Mouse (Mus musculus): ENCODE results near the gene Gm9964. TPM values are rescaled to one million over a fixed set of nuclear protein-coding genes. Genes with fewer than 3 reads are reported as not detected.
A peak's percentile ranks its signal among the peaks of the same experiment; 100 is the strongest.
"Not testable (repeated sequence)": the region's sequence is repeated elsewhere in the genome, so short reads cannot be mapped to it uniquely, and the experiment has no call there.

The Gm9964 gene
- polyA plus RNA-seq, 1 experiment from 2014 or later: not detected

GRCm38 (mm10) chr11:79273757-79274156 is 22.9 kb downstream of the Gm9964 start:
- H3K27ac ChIP-seq: no peak overlapping the region
- no peaks in the 10 kb centered on the region for H3K36me3 ChIP-seq
- ATAC-seq (replicated peaks; ENCODE audit: low FRiP score): no peak
- peaks cover 2% of the 10 kb centered on the region; the same call in 1 of the 2 replicates for H3K4me1 ChIP-seq
- H3K9ac ChIP-seq: no peak overlapping the region
- whole genome bisulfite sequencing: 80% methylated on average over 4 of the region's 4 CpGs
- H3K9me3 ChIP-seq (replicated peaks): no peaks in the 10 kb centered on the region
- no peak overlapping the region for H3K4me3 ChIP-seq (replicated peaks)
- H3K4me2 ChIP-seq: no peak overlapping the region
- H3K27me3 ChIP-seq: no peaks in the 10 kb centered on the region

GRCm38 (mm10) chr11:79273039-79273438 is 23.7 kb downstream of the Gm9964 start:
- Histone ChIP-seq H3K4me3 (replicated peaks) (no peak overlapping the region), H3K9ac (no peak overlapping the region), H3K9me3 (replicated peaks) (no peaks in the 10 kb centered on the region), H3K4me2 (no peak overlapping the region), H3K27me3 (no peaks in the 10 kb centered on the region), H3K36me3 (no peaks in the 10 kb centered on the region), H3K27ac (no peak overlapping the region), H3K4me1 (no peaks in the 10 kb centered on the region)
- WGBS: 69% methylated on average over 4 of the region's 4 CpGs
- no peak for ATAC-seq (replicated peaks; ENCODE audit: low FRiP score)

- Histone ChIP-seq H3K27ac (peak overlapping the region; percentile 73; the same call in 1 of the 2 replicates), H3K9ac (no peak overlapping the region), H3K4me3 (replicated peaks) (no peak overlapping the region), H3K4me1 (peaks cover 10% of the 10 kb centered on the region), H3K36me3 (no peaks in the 10 kb centered on the region), H3K27me3 (no peaks in the 10 kb centered on the region), H3K9me3 (replicated peaks) (no peaks in the 10 kb centered on the region), H3K4me2 (no peak overlapping the region)
- ATAC-seq (replicated peaks; ENCODE audit: low FRiP score): peak; percentile 36; the same call in 1 of the 2 replicates
- 8% methylated on average over 1 of the region's 1 CpGs for WGBS
Measured at GRCm38 (mm10) chr11:79267171-79267570, 29.5 kb downstream of the Gm9964 start.

- Histone ChIP-seq H3K27me3 (no peaks in the 10 kb centered on the region), H3K4me1 (peaks cover 10% of the 10 kb centered on the region), H3K4me3 (replicated peaks) (no peak overlapping the region), H3K36me3 (no peaks in the 10 kb centered on the region), H3K27ac (no peak overlapping the region), H3K9me3 (replicated peaks) (no peaks in the 10 kb centered on the region), H3K4me2 (no peak overlapping the region), H3K9ac (no peak overlapping the region)
- no peak for ATAC-seq (replicated peaks; ENCODE audit: low FRiP score)
- 60% methylated on average over 3 of the region's 3 CpGs for WGBS
Measured at GRCm38 (mm10) chr11:79264376-79264775, 32.3 kb downstream of the Gm9964 start.

- not testable (repeated sequence) for H3K9ac ChIP-seq; H3K27ac ChIP-seq; H3K9me3 ChIP-seq (replicated peaks); ATAC-seq (replicated peaks; ENCODE audit: low FRiP score); H3K36me3 ChIP-seq; H3K4me3 ChIP-seq (replicated peaks); H3K4me1 ChIP-seq; H3K4me2 ChIP-seq; H3K27me3 ChIP-seq
- WGBS: 88% methylated on average over 4 of the region's 4 CpGs
Measured at GRCm38 (mm10) chr11:79260126-79260525, 36.6 kb downstream of the Gm9964 start.

- Histone ChIP-seq H3K4me1 (peaks cover 5% of the 10 kb centered on the region), H3K4me3 (replicated peaks) (no peak overlapping the region), H3K9ac (no peak overlapping the region), H3K9me3 (replicated peaks) (no peaks in the 10 kb centered on the region), H3K36me3 (no peaks in the 10 kb centered on the region), H3K27ac (no peak overlapping the region), H3K27me3 (no peaks in the 10 kb centered on the region), H3K4me2 (no peak overlapping the region)
- 39% methylated on average over 6 of the region's 6 CpGs for WGBS
- ATAC-seq (replicated peaks; ENCODE audit: low FRiP score): no peak
Measured at GRCm38 (mm10) chr11:79258738-79259137, 38.0 kb downstream of the Gm9964 start.

- Histone ChIP-seq H3K9me3 (replicated peaks) (no peaks in the 10 kb centered on the region), H3K27me3 (no peaks in the 10 kb centered on the region), H3K4me2 (peak within 1 kb of the TSS; percentile 75), H3K4me1 (peaks cover 24% of the 10 kb centered on the region), H3K27ac (peak within 1 kb of the TSS; percentile 98), H3K4me3 (replicated peaks) (peak within 1 kb of the TSS; percentile 97), H3K36me3 (peaks cover 18% of the 10 kb centered on the region), H3K9ac (peak within 1 kb of the TSS; percentile 94)
- WGBS: 2% methylated on average over 50 of the region's 50 CpGs
- peak; percentile 93 for ATAC-seq (replicated peaks; ENCODE audit: low FRiP score)
Measured at GRCm38 (mm10) chr11:79254391-79255098, 42.2 kb downstream of the Gm9964 start, which contains the start of gene Wsb1. Gene Wsb1 (minus strand): TSS chr11:79254671.

GRCm38 (mm10) chr11:79253542-79254390 is 42.9 kb downstream of the Gm9964 start:
- H3K4me3 ChIP-seq (replicated peaks): peak overlapping the region; percentile 97
- H3K27me3 ChIP-seq: no peaks in the 10 kb centered on the region
- H3K27ac ChIP-seq: peak overlapping the region; percentile 98
- H3K9me3 ChIP-seq (replicated peaks): no peaks in the 10 kb centered on the region
- peak overlapping the region; percentile 75 for H3K4me2 ChIP-seq
- 1% methylated on average over 49 of the region's 49 CpGs for WGBS
- peak overlapping the region; percentile 94 for H3K9ac ChIP-seq
- ATAC-seq (replicated peaks; ENCODE audit: low FRiP score): peak; percentile 67
- H3K36me3 ChIP-seq: peaks cover 26% of the 10 kb centered on the region
- H3K4me1 ChIP-seq: peaks cover 24% of the 10 kb centered on the region

GRCm38 (mm10) chr11:79252881-79253541 is 43.7 kb downstream of the Gm9964 start:
- Histone ChIP-seq H3K4me3 (replicated peaks) (peak overlapping the region; percentile 97), H3K9me3 (replicated peaks) (no peaks in the 10 kb centered on the region), H3K27ac (peak overlapping the region; percentile 98), H3K4me1 (peaks cover 24% of the 10 kb centered on the region), H3K4me2 (peak overlapping the region; percentile 75), H3K9ac (peak overlapping the region; percentile 94), H3K36me3 (peaks cover 32% of the 10 kb centered on the region), H3K27me3 (no peaks in the 10 kb centered on the region)
- 6% methylated on average over 6 of the region's 6 CpGs for WGBS
- no peak for ATAC-seq (replicated peaks; ENCODE audit: low FRiP score)

Data from kidney, embryonic 15.5 days (tissue).